Mouse (Mus musculus) midbrain, embryonic 15.5 days (tissue): ENCODE data around the gene Chp1. TPM values are rescaled to one million over a fixed set of nuclear protein-coding genes. Genes with fewer than 3 reads are reported as not detected.

Experiments
- ATAC-seq: fragments of 200-750 bp; cut with Nextera tagmentation; replicated peaks from 2 replicates; pipeline ENCODE4 v1.8.0; 2017; ENCODE audit warnings: moderate TSS enrichment
- H3K27ac ChIP-seq: fragments of 300-500 bp; sonication (generic); 2 replicates; pipeline ENCODE4 v1.5.1; 2015; ENCODE audit warnings: mild to moderate bottlenecking, inconsistent platforms
- H3K27me3 ChIP-seq: fragments of 300-500 bp; sonication (generic); replicated peaks from 2 replicates; pipeline ENCODE4 v1.6.1; 2015; ENCODE audit warnings: inconsistent platforms
- H3K36me3 ChIP-seq: fragments of 300-500 bp; sonication (generic); replicated peaks from 2 replicates; pipeline ENCODE4 v1.6.1; 2015; ENCODE audit warnings: inconsistent platforms
- H3K4me1 ChIP-seq: fragments of 300-500 bp; sonication (generic); 2 replicates; pipeline ENCODE4 v1.6.1; 2015; ENCODE audit warnings: inconsistent platforms
- H3K4me2 ChIP-seq: fragments of 300-500 bp; sonication (generic); 2 replicates; pipeline ENCODE4 v1.6.1; 2015; ENCODE audit warnings: inconsistent platforms, mild to moderate bottlenecking, moderate library complexity
- H3K4me3 ChIP-seq: fragments of 300-500 bp; sonication (generic); 2 replicates; pipeline ENCODE4 v1.5.1; 2015; ENCODE audit warnings: mild to moderate bottlenecking, inconsistent platforms
- H3K9ac ChIP-seq: fragments of 300-500 bp; sonication (generic); 2 replicates; pipeline ENCODE4 v1.6.1; 2015; ENCODE audit warnings: mild to moderate bottlenecking, inconsistent platforms
- H3K9me3 ChIP-seq: fragments of 300-500 bp; sonication (generic); 2 replicates; pipeline ENCODE4 v1.6.1; 2016; ENCODE audit warnings: inconsistent platforms
- WGBS: fragments of 180-500 bp; shearing (Covaris S2); methylation state at CpG from one replicate; pipeline ENCODE4 v1.1.7; 2015; ENCODE audit warnings: mixed read lengths; 5-methylcytosine and 5-hydroxymethylcytosine counted together
- polyA plus RNA-seq: library from polyadenylated mRNA; unstranded; fragments of >200 nt; fragmentation: Nextera tagmentation; extraction: Ambion mirVana; gene quantifications from 2 replicates; pipeline ENCODE4 v1.2.1, GENCODE M21; 2015

Gene Chp1
- polyA plus RNA-seq, 1 experiment from 2014 or later: 59.4 TPM

GRCm38 (mm10) chr2:119538802-119539201 lies 8.7 kb upstream of the Chp1 start:
- no peak overlapping the region for H3K4me3 ChIP-seq
- H3K9me3 ChIP-seq: no peaks in the 10 kb centered on the region
- WGBS: 77% methylated on average over 9 of the region's 9 CpGs
- H3K4me1 ChIP-seq: no peaks in the 10 kb centered on the region
- no peak overlapping the region for H3K27ac ChIP-seq
- H3K9ac ChIP-seq: no peak overlapping the region
- H3K36me3 ChIP-seq: no peaks in the 10 kb centered on the region
- no peak for ATAC-seq
- H3K4me2 ChIP-seq: no peak overlapping the region
- no peaks in the 10 kb centered on the region for H3K27me3 ChIP-seq

DNA sequence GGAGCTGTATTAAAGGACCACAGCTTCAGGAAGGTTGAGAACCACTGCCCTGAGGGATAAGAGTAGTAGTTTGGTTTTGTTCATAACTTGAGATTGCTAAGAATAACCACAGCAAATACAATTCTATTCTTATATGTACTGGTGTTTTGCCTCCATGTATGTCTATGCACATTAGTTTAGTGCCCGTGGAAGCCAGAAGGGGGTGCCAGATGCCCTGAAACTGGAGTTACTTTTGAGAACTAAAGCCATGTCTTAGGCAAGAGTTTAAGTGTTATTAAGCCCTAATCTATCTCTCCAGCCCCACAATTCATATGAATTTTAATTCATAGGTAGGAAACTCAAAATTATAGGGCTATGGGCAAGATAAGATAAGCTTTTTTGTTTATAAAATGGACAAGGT lies 5.4 kb upstream of the Chp1 start:
- H3K4me1 ChIP-seq: peaks cover 2% of the 10 kb centered on the region; the same call in 1 of the 2 replicates
- no peak overlapping the region for H3K9ac ChIP-seq
- H3K36me3 ChIP-seq: no peaks in the 10 kb centered on the region
- WGBS: 21% methylated on average over 1 of the region's 1 CpGs
- H3K9me3 ChIP-seq: no peaks in the 10 kb centered on the region
- no peak overlapping the region for H3K27ac ChIP-seq
- H3K4me2 ChIP-seq: no peak overlapping the region
- ATAC-seq: no peak
- H3K27me3 ChIP-seq: no peaks in the 10 kb centered on the region
- no peak overlapping the region for H3K4me3 ChIP-seq

DNA sequence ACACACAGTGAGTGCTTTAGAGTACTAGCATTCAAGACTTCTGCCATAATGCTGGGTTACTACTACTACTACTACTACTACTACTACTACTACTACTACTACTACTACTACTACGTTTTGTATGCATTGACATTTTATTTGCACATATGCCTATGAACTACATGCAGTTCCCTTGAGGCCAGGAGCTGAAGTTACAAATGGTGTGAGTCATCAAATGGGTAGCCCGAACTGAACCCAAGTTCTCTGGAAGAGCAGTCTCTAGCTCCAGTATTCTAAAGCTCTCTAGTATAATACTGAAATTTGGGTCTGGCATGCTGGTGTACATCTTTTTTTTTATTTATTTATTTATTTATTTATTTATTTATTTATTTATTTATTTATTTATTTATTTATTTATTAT lies 3.8 kb upstream of the Chp1 start:
- no peak overlapping the region for H3K27ac ChIP-seq
- H3K9ac ChIP-seq: no peak overlapping the region
- H3K36me3 ChIP-seq: no peaks in the 10 kb centered on the region
- H3K4me2 ChIP-seq: no peak overlapping the region
- ATAC-seq: no peak
- no peaks in the 10 kb centered on the region for H3K9me3 ChIP-seq
- whole genome bisulfite sequencing: 77% methylated on average over 2 of the region's 2 CpGs
- H3K4me3 ChIP-seq: no peak overlapping the region
- peaks cover 9% of the 10 kb centered on the region for H3K4me1 ChIP-seq
- H3K27me3 ChIP-seq: no peaks in the 10 kb centered on the region

- H3K4me2 ChIP-seq: peak overlapping the region; percentile 61
- WGBS: 2% methylated on average over 30 of the region's 30 CpGs
- ATAC-seq: no peak; the same call in 1 of the 2 replicates
Observed at GRCm38 (mm10) chr2:119546848-119547521, 512 bp upstream of the Chp1 start.

DNA sequence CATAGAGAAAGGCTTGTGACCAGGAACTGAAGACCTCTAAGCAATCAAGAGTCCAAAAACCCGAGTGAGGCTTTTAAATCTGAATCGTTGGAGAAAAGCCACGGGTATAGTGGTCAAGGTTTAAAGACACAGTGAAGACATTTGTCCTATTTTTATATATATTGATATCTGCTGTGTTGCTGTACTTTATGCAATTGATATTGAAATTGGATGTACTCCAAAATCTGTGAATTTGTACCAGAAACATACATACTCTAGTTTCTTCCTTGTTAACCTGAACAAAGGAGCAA lies 819 bp downstream of the Chp1 start:
- Histone ChIP-seq H3K9me3 (no peaks in the 10 kb centered on the region), H3K27ac (peak overlapping the region; percentile 89), H3K27me3 (no peaks in the 10 kb centered on the region), H3K4me2 (peak overlapping the region; percentile 61), H3K36me3 (no peaks in the 10 kb centered on the region), H3K4me1 (peaks cover 22% of the 10 kb centered on the region), H3K9ac (peak overlapping the region; percentile 82), H3K4me3 (peak overlapping the region; percentile 95)
- WGBS: 8% methylated on average over 3 of the region's 3 CpGs
- no peak for ATAC-seq

More at GRCm38 (mm10) chr2:119546848-119547521, 512 bp upstream of the Chp1 start:
- no peaks in the 10 kb centered on the region for H3K27me3 ChIP-seq
- peaks cover 22% of the 10 kb centered on the region for H3K4me1 ChIP-seq
- no peaks in the 10 kb centered on the region for H3K36me3 ChIP-seq
- peak overlapping the region; percentile 95 for H3K4me3 ChIP-seq
- peak overlapping the region; percentile 82 for H3K9ac ChIP-seq
- no peaks in the 10 kb centered on the region for H3K9me3 ChIP-seq
- H3K27ac ChIP-seq: peak overlapping the region; percentile 89

DNA sequence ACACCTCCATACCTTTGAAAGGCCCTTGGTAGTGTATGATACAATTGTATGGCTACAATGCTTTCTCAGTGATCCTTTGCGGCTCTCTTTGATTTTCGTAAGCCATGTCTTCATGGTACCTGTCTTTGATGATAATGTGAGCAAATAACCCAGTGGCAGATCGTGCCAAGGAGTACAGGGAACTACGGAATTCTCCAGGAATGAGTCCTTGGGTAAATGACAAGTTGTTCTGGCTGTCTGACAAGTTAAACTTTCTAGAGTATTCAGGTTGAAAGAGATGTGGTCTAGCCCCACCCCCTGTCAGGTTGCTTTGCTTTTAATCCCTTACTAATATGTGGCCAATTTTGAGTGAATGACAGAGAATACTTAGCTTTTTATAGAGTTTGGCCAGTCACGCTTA lies 1.2 kb downstream of the Chp1 start:
- H3K36me3 ChIP-seq: no peaks in the 10 kb centered on the region
- peak overlapping the region; percentile 95 for H3K4me3 ChIP-seq
- peaks cover 22% of the 10 kb centered on the region for H3K4me1 ChIP-seq
- no peaks in the 10 kb centered on the region for H3K27me3 ChIP-seq
- H3K4me2 ChIP-seq: peak overlapping the region; percentile 61
- 68% methylated on average over 5 of the region's 5 CpGs for WGBS
- no peak for ATAC-seq
- 0 out of 2 replicates have a peak overlapping the region, but pooled peaks have one; percentile 89 for H3K27ac ChIP-seq
- no peaks in the 10 kb centered on the region for H3K9me3 ChIP-seq
- H3K9ac ChIP-seq: peak overlapping the region; percentile 82

- Histone ChIP-seq H3K36me3 (no peaks in the 10 kb centered on the region), H3K4me1 (peaks cover 22% of the 10 kb centered on the region), H3K4me3 (no peak overlapping the region), H3K9ac (no peak overlapping the region), H3K27me3 (no peaks in the 10 kb centered on the region), H3K9me3 (no peaks in the 10 kb centered on the region), H3K4me2 (no peak overlapping the region), H3K27ac (no peak overlapping the region)
- 89% methylated on average over 2 of the region's 2 CpGs for WGBS
- no peak for ATAC-seq
Observed at GRCm38 (mm10) chr2:119549678-119550077, 2.2 kb downstream of the Chp1 start.

- H3K27ac ChIP-seq: no peak overlapping the region
- no peak overlapping the region for H3K9ac ChIP-seq
- no peaks in the 10 kb centered on the region for H3K4me1 ChIP-seq
- no peaks in the 10 kb centered on the region for H3K9me3 ChIP-seq
- H3K27me3 ChIP-seq: no peaks in the 10 kb centered on the region
- H3K4me3 ChIP-seq: no peak overlapping the region
- H3K4me2 ChIP-seq: no peak overlapping the region
- WGBS: 83% methylated on average over 3 of the region's 3 CpGs
- ATAC-seq: no peak
- H3K36me3 ChIP-seq: no peaks in the 10 kb centered on the region
Observed at GRCm38 (mm10) chr2:119558039-119558438, 10.5 kb downstream of the Chp1 start.

DNA sequence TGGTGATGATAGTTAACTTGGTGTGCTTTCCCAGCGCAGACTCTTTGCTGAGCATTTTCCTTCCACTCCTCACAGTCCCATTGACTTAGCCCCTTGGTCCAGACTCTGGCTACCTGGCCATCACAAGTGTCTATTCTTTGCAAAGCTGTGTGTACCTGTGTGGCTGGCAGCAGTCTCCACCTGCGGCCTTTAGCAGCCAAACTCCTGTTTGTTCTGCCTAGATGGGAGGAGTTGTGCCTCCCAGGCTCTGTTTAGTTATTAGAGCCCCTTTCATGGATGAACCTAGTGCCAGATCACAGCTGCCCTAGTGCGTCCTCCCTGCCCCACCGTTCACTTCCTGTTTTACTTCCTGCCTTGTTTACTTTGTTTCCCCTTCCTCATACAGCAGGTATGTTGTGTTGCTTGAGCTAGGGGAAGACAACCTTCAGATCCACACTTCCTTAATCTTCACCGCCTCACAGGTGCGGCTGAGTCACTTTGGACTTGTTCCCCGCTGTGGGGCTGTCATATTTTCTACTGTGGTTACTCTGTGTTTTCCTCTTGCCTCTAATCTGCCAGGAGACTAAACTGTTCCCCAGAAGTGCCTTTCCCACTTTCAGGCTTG lies 11.3 kb downstream of the Chp1 start:
- 82% methylated on average over 7 of the region's 7 CpGs for WGBS

DNA sequence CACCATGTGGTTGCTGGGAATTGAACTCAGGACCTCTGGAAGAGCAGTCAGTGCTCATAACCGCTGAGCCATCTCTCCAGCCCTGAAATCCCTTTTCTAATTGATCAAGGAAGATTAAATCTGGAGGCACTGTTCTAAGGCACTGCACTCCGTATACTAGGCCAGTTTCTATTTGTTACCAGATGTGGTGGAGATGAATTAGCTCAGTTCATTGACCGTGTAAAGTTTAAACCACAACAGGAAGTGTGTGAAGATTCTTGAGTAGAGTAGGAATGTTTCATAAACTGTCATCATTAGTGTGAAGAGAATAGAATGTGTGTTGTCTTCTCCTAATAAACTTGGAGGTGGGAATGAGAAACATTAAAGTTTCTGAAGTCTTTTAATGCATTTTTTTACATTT lies 14.3 kb downstream of the Chp1 start:
- Histone ChIP-seq H3K4me1 (no peaks in the 10 kb centered on the region), H3K9ac (no peak overlapping the region), H3K9me3 (no peaks in the 10 kb centered on the region), H3K36me3 (no peaks in the 10 kb centered on the region; the same call in 1 of the 2 replicates), H3K4me3 (no peak overlapping the region), H3K27me3 (no peaks in the 10 kb centered on the region), H3K4me2 (no peak overlapping the region), H3K27ac (no peak overlapping the region)
- WGBS: 88% methylated on average over 3 of the region's 3 CpGs
- ATAC-seq: no peak

More for the DNA sequence above, 11.3 kb downstream of the Chp1 start:
- Histone ChIP-seq H3K9me3 (no peaks in the 10 kb centered on the region), H3K4me2 (no peak overlapping the region), H3K4me3 (no peak overlapping the region), H3K36me3 (no peaks in the 10 kb centered on the region), H3K27ac (no peak overlapping the region), H3K27me3 (no peaks in the 10 kb centered on the region), H3K4me1 (no peaks in the 10 kb centered on the region), H3K9ac (no peak overlapping the region)
- no peak for ATAC-seq

GRCm38 (mm10) chr2:119565284-119565683 lies 17.8 kb downstream of the Chp1 start:
- Histone ChIP-seq H3K4me2 (no peak overlapping the region), H3K9ac (no peak overlapping the region), H3K9me3 (no peaks in the 10 kb centered on the region), H3K36me3 (no peaks in the 10 kb centered on the region; the same call in 1 of the 2 replicates), H3K27ac (no peak overlapping the region), H3K4me1 (no peaks in the 10 kb centered on the region), H3K27me3 (no peaks in the 10 kb centered on the region), H3K4me3 (no peak overlapping the region)
- no peak for ATAC-seq
- WGBS: 91% methylated on average over 4 of the region's 4 CpGs

DNA sequence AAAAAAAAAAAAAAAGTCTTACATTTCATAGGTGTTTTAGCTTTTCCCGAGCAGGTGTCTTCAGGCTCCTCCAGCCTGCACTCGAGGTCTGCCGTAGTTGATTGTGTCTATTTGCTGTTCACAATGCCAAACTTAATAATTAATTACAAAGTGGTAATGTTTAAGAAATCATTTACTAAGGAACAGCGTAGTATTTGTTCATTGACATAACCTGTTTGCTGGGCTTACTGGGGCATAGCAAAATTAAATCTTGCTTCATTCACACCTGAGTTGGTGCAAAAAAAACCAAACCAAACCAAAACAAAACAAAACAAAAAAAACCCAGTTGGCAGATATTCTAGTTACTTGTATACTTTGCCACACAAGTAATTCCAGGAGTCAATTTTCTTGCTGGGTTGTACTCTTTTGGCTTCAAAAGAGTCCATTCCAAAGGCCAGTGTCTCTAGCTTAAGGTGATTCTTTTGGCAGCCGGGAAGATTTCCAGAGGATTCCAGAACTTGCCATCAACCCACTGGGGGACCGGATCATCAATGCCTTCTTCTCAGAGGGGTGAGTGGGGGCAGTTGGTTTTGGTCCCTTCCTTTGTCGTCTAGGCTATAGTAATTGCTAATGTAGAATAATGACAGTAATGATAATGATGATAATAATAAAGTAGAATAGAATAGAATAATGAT lies 18.8 kb downstream of the Chp1 start:
- H3K9me3 ChIP-seq: no peaks in the 10 kb centered on the region
- H3K9ac ChIP-seq: no peak overlapping the region
- WGBS: 94% methylated on average over 7 of the region's 7 CpGs
- H3K27ac ChIP-seq: no peak overlapping the region
- no peaks in the 10 kb centered on the region; the same call in 1 of the 2 replicates for H3K36me3 ChIP-seq
- no peak for ATAC-seq
- no peak overlapping the region for H3K4me2 ChIP-seq
- H3K27me3 ChIP-seq: no peaks in the 10 kb centered on the region
- no peak overlapping the region for H3K4me3 ChIP-seq
- no peaks in the 10 kb centered on the region for H3K4me1 ChIP-seq
